Mouse (Mus musculus): ENCODE measurements around the gene Mgat5b. TPM values are rescaled to one million over a fixed set of nuclear protein-coding genes. Genes with fewer than 3 reads are reported as not detected.

The Mgat5b gene
- polyA plus RNA-seq, 1 experiment from 2014 or later: 25.0 TPM

DNA sequence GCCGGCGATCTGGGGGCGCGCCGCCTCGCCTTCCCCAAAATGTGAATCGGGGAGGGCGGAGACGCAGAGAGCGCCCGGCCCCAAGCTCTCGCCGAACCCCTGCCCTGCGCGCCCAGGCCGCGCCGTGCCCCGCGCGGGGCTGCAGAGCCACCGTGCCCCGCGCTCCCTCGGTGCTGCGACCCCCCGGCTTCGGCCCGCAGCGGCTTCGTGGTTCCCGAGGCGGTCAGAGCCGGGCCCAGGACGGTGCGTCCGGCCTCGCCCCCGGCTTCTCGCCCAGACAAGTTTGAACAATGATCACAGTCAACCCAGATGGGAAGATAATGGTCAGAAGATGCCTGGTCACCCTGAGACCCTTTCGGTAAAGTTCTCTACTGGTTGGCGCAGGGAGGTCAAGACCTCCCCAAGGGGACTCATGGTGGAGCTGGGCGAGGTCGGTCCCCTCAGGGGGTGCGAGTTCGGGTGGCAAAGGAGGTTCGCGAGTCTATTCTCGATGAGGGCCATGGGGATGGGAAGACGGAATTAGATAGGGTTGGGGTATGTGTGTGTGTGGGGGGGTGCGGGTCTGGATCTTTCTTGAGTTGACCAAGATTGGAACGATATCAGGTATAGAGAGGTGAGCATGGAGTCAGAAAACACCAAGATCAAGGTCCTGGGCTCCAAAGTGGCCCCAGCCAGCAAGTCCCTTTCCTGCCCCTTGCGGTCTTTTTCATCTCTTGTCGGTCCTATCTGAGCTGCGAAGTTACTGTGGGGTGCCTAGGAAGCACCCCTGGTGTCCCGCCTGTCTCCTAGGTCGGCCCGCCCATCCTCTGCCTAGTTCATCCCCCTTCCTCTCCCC lies 740 bp downstream of the Mgat5b start:
- peak; percentile 42 for ATAC-seq (ENCODE audit: low FRiP score)
- WGBS: 1% methylated on average over 56 of the region's 58 CpGs
- no peaks in the 10 kb centered on the region for H3K9me3 ChIP-seq (replicated peaks)
- peaks cover 13% of the 10 kb centered on the region; the same call in 1 of the 2 replicates for H3K27me3 ChIP-seq (replicated peaks)
- peak overlapping the region; percentile 61 for H3K4me3 ChIP-seq (replicated peaks)
- H3K4me1 ChIP-seq: peaks cover 54% of the 10 kb centered on the region
- H3K27ac ChIP-seq (replicated peaks): peak overlapping the region; percentile 81
- H3K36me3 ChIP-seq: peaks cover 12% of the 10 kb centered on the region
- H3K9ac ChIP-seq (replicated peaks): peak overlapping the region; percentile 90
- H3K4me2 ChIP-seq: peak overlapping the region; percentile 74

GRCm38 (mm10) chr11:116920746-116921145 lies 2.1 kb downstream of the Mgat5b start:
- 13% methylated on average over 6 of the region's 6 CpGs for WGBS
- H3K4me2 ChIP-seq: peak overlapping the region; percentile 74
- H3K4me3 ChIP-seq (replicated peaks): peak overlapping the region; percentile 61
- ATAC-seq (ENCODE audit: low FRiP score): no peak
- H3K9ac ChIP-seq (replicated peaks): peak overlapping the region; percentile 52
- H3K27me3 ChIP-seq (replicated peaks): peaks cover 13% of the 10 kb centered on the region; the same call in 1 of the 2 replicates
- H3K4me1 ChIP-seq: peaks cover 52% of the 10 kb centered on the region
- H3K9me3 ChIP-seq (replicated peaks): no peaks in the 10 kb centered on the region
- no peak overlapping the region for H3K27ac ChIP-seq (replicated peaks)
- peaks cover 25% of the 10 kb centered on the region for H3K36me3 ChIP-seq

- Histone ChIP-seq H3K9ac (replicated peaks) (peak overlapping the region; percentile 22; the same call in 1 of the 2 replicates), H3K4me1 (peaks cover 52% of the 10 kb centered on the region), H3K4me3 (replicated peaks) (peak overlapping the region; percentile 27), H3K27me3 (replicated peaks) (0 out of 2 replicates have a peak, but pooled peaks cover 4% of the 10 kb centered on the region), H3K27ac (replicated peaks) (no peak overlapping the region), H3K36me3 (peaks cover 29% of the 10 kb centered on the region), H3K9me3 (replicated peaks) (no peaks in the 10 kb centered on the region), H3K4me2 (peak overlapping the region; percentile 74)
- whole genome bisulfite sequencing: 37% methylated on average over 7 of the region's 7 CpGs
- no peak for ATAC-seq (ENCODE audit: low FRiP score)
Measured at GRCm38 (mm10) chr11:116922058-116922457, 3.4 kb downstream of the Mgat5b start.

DNA sequence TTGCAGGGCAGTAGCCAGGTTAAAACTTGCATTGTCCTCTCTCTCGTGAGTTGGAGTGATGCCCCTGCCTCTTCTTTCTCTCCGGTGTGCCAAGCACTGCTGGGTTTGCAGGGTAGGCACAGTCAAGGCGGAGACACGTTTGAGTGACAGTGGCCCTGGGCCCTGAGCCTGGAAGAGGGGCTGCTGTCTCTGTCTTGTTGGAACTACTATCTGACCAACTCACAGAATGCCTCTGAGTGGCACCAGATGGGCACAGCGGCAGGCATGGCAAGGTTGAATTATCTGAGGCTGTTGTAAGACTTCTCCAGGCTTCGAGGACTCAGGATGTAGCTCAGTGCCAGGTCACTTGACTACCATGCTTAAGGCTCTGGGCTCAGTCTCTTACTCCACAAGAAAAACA lies 9.4 kb downstream of the Mgat5b start:
- H3K9me3 ChIP-seq (replicated peaks): no peaks in the 10 kb centered on the region
- no peak overlapping the region for H3K9ac ChIP-seq (replicated peaks)
- ATAC-seq (ENCODE audit: low FRiP score): no peak
- 86% methylated on average over 6 of the region's 6 CpGs for WGBS
- H3K4me3 ChIP-seq (replicated peaks): no peak overlapping the region
- H3K27ac ChIP-seq (replicated peaks): no peak overlapping the region
- H3K4me1 ChIP-seq: no peaks in the 10 kb centered on the region
- H3K27me3 ChIP-seq (replicated peaks): no peaks in the 10 kb centered on the region
- H3K36me3 ChIP-seq: peaks cover 52% of the 10 kb centered on the region
- H3K4me2 ChIP-seq: no peak overlapping the region

- no peaks in the 10 kb centered on the region for H3K27me3 ChIP-seq (replicated peaks)
- 83% methylated on average over 5 of the region's 5 CpGs for WGBS
- H3K4me3 ChIP-seq (replicated peaks): no peak overlapping the region
- H3K36me3 ChIP-seq: peaks cover 25% of the 10 kb centered on the region
- no peak overlapping the region for H3K9ac ChIP-seq (replicated peaks)
- peak overlapping the region; percentile 73 for H3K27ac ChIP-seq (replicated peaks)
- ATAC-seq (ENCODE audit: low FRiP score): no peak
- H3K9me3 ChIP-seq (replicated peaks): no peaks in the 10 kb centered on the region
- H3K4me2 ChIP-seq: no peak overlapping the region
- H3K4me1 ChIP-seq: peaks cover 48% of the 10 kb centered on the region
Measured at GRCm38 (mm10) chr11:116934862-116935261, 16.2 kb downstream of the Mgat5b start.

DNA sequence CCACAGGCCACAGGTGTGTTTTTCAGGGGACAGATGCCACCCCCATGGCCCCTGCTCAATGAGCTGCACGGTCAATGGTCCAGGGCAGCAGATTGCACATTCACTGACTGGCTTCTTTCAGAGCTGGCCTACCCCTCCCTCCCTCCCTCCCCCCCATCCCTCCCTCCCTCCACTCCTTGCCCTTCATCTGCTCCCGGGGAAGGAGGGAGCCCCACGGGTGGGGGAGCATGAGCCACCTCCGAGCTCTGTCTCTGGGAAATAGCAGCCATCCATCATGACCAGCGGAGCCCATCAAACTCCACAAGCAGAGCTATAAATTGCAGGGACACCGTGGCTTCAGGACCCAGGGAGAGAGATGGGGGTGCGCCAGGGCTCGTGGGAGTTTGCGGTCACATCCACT lies 16.7 kb downstream of the Mgat5b start:
- 8% methylated on average over 9 of the region's 9 CpGs for WGBS
- Histone ChIP-seq H3K36me3 (peaks cover 24% of the 10 kb centered on the region), H3K27ac (replicated peaks) (peak overlapping the region; percentile 73), H3K9ac (replicated peaks) (no peak overlapping the region), H3K4me2 (no peak overlapping the region), H3K4me1 (peaks cover 53% of the 10 kb centered on the region), H3K4me3 (replicated peaks) (no peak overlapping the region), H3K9me3 (replicated peaks) (no peaks in the 10 kb centered on the region), H3K27me3 (replicated peaks) (no peaks in the 10 kb centered on the region)
- peak; percentile 60 for ATAC-seq (ENCODE audit: low FRiP score)

DNA sequence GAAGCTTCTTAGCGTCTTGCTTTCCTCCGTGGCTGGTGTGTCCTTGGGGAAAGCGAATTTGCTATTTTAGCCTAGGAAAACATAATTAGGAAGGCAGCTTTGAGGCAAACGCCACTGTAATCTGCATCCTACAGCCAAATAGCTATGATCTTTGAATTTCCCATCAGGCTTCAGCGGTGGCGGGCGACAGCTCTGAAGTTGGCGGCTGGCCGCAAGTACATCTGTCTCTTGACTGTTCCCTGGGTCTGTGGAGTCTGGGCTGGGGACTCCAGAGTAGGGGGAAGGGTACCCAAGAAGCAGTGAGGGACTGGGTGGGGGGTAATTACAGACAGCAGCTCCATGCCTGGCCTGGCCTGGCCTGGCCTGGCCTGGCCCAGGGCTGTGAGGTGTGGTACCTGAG lies 17.3 kb downstream of the Mgat5b start:
- no peaks in the 10 kb centered on the region for H3K9me3 ChIP-seq (replicated peaks)
- no peak overlapping the region for H3K9ac ChIP-seq (replicated peaks)
- H3K36me3 ChIP-seq: peaks cover 24% of the 10 kb centered on the region
- peak overlapping the region; percentile 73 for H3K27ac ChIP-seq (replicated peaks)
- no peak overlapping the region for H3K4me2 ChIP-seq
- H3K4me3 ChIP-seq (replicated peaks): no peak overlapping the region
- peak; percentile 33; the same call in 1 of the 2 replicates for ATAC-seq (ENCODE audit: low FRiP score)
- WGBS: 41% methylated on average over 9 of the region's 9 CpGs
- no peaks in the 10 kb centered on the region for H3K27me3 ChIP-seq (replicated peaks)
- peaks cover 53% of the 10 kb centered on the region for H3K4me1 ChIP-seq

DNA sequence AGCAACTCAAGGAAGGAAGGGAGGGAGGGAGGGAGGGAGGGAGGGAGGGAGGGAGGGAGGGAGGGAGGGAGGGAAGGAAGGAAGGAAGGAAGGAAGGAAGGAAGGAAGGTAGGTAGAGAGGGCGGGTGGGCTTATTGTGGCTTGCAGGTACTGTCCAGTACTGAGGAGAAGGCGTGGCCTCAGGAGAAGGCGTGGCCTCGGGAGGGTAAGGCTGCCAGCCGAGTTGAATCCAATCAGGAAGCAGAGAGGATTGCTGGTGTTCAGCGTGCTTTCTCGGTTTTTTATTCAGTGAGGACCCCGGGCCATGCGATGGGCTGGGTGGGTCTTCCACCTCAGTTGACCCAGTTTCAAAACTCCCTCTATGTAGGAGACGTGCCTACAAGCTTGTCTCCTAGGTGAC lies 18.5 kb downstream of the Mgat5b start:
- H3K4me3 ChIP-seq (replicated peaks): no peak overlapping the region
- H3K4me2 ChIP-seq: no peak overlapping the region
- no peaks in the 10 kb centered on the region for H3K9me3 ChIP-seq (replicated peaks)
- WGBS: 41% methylated on average over 10 of the region's 10 CpGs
- no peak overlapping the region for H3K9ac ChIP-seq (replicated peaks)
- H3K27ac ChIP-seq (replicated peaks): peak overlapping the region; percentile 37; the same call in 1 of the 2 replicates
- no peaks in the 10 kb centered on the region for H3K27me3 ChIP-seq (replicated peaks)
- ATAC-seq (ENCODE audit: low FRiP score): no peak
- H3K36me3 ChIP-seq: peaks cover 22% of the 10 kb centered on the region
- H3K4me1 ChIP-seq: peaks cover 53% of the 10 kb centered on the region

DNA sequence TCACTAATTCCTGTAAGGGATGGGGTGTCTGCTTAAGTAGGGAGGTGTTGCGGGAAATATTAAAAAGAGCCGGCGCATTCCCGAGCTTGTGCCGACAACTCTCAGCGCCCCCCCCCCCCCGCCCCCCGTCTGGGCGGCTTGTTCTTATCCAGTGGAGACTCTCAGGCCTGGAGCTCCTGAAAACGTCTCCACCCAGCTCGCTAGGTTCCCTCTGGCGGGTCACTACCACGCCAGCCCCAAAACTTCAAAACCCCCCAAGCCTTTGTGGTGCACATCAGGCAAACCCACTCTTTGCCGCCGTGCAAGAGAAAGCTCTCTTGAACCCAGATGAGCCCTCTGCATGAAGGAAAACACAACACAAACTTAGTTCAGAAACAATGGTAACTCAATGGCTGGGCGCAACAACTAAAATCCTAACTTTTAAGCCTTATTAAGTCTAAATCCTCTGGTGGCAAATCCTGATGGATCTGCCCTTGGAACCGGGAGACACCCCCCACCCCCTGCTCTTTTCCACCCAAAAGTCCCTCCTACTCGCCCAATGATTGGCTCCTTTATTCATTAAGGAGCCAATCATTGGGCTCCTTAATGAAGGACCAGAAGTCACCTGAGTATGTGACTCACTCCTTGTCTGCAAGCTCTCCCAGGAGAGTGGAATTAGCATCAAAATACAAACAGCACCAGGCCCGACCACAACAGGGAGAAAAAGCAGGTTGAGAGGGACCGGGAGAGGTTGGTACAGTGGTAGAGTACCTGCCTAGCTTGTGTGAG lies 21.6 kb downstream of the Mgat5b start:
- 13% methylated on average over 20 of the region's 20 CpGs for WGBS
- Histone ChIP-seq H3K27ac (replicated peaks) (no peak overlapping the region), H3K4me3 (replicated peaks) (no peak overlapping the region), H3K9me3 (replicated peaks) (no peaks in the 10 kb centered on the region), H3K9ac (replicated peaks) (no peak overlapping the region), H3K4me2 (peak overlapping the region; percentile 31; the same call in 1 of the 2 replicates), H3K36me3 (peaks cover 9% of the 10 kb centered on the region; the same call in 1 of the 2 replicates), H3K27me3 (replicated peaks) (no peaks in the 10 kb centered on the region), H3K4me1 (peaks cover 43% of the 10 kb centered on the region)
- ATAC-seq (ENCODE audit: low FRiP score): no peak

GRCm38 (mm10) chr11:116944346-116944745 lies 25.7 kb downstream of the Mgat5b start:
- H3K27ac ChIP-seq (replicated peaks): no peak overlapping the region
- peaks cover 10% of the 10 kb centered on the region for H3K4me1 ChIP-seq

DNA sequence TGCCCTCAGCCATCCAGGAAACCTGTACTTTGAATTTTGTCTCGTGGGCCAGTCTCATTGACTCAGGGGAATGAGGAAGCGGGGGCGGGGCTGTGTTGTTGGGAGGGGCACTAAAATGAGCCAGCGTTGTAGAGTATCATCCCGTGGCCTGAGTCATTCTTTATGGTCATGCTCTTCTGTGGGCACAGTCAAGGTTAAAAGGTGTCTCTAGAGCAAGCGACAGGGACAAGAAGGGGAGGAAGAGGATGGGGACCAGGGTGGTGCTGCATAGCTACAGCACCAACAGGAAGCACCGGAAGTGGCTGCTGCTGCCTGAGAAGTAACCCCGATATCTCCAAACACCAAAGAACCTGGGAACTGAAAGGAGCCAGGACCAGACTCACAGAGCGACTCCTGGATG lies 31.2 kb downstream of the Mgat5b start:
- Histone ChIP-seq H3K36me3 (peaks cover 52% of the 10 kb centered on the region), H3K4me1 (peaks cover 11% of the 10 kb centered on the region), H3K9me3 (replicated peaks) (no peaks in the 10 kb centered on the region), H3K4me3 (replicated peaks) (no peak overlapping the region), H3K9ac (replicated peaks) (no peak overlapping the region), H3K4me2 (no peak overlapping the region), H3K27ac (replicated peaks) (no peak overlapping the region), H3K27me3 (replicated peaks) (no peaks in the 10 kb centered on the region)
- ATAC-seq (ENCODE audit: low FRiP score): no peak
- 71% methylated on average over 9 of the region's 9 CpGs for WGBS

More at GRCm38 (mm10) chr11:116944346-116944745, 25.7 kb downstream of the Mgat5b start:
- Histone ChIP-seq H3K4me3 (replicated peaks) (no peak overlapping the region), H3K27me3 (replicated peaks) (no peaks in the 10 kb centered on the region), H3K4me2 (no peak overlapping the region), H3K9me3 (replicated peaks) (no peaks in the 10 kb centered on the region), H3K36me3 (peaks cover 28% of the 10 kb centered on the region), H3K9ac (replicated peaks) (no peak overlapping the region)
- ATAC-seq (ENCODE audit: low FRiP score): no peak
- 45% methylated on average over 4 of the region's 4 CpGs for WGBS
